Mouse (Mus musculus) stomach, postnatal 0 days (tissue): ENCODE measurements at regions not wholly inside any gene's neighbourhood (a gene's known extent, or its start where the extent isn't known, plus 50 kb on each side); places are given as distances from the start of the nearest gene placed in this dataset.

Experiments
- CTCF ChIP-seq: IDR thresholded peaks from 2 replicates; pipeline ENCODE4 v1.5.1; 2016; ENCODE audit warnings: antibody characterized with exemption, low read depth, mild to moderate bottlenecking, moderate library complexity
- EP300 ChIP-seq: optimal IDR thresholded peaks from 2 replicates; pipeline ENCODE3; 2016; ENCODE audit warnings: antibody characterized with exemption

GRCm38 (mm10) chr8:115948036-115948435, 240.4 kb upstream of the Maf start:
- TF ChIP-seq CTCF (peak; percentile 34), EP300 (no peak)
